Mouse (Mus musculus) B cell, adult 62 days (primary cell): ENCODE measurements around the gene Fkbp14. TPM values are rescaled to one million over a fixed set of nuclear protein-coding genes. Genes with fewer than 3 reads are reported as not detected.

ENCODE experiments used
- total RNA-seq: library from RNA; stranded (reverse); gene quantifications from 4 replicates; pipeline ENCODE4 v1.2.4, GENCODE M21; 2023

The Fkbp14 gene
- 0.42 to 0.91 TPM (median 0.56 TPM) in 4 replicates for total RNA-seq

GRCm38 (mm10) chr6:54597208-54597607 is at the start of gene Fkbp14:
Gene Fkbp14, minus strand, starts transcription at chr6:54597308.

GRCm38 (mm10) chr6:54594469-54595329 is 2.4 kb downstream of the Fkbp14 start, which contains the start of gene Plekha8:
Gene Plekha8, plus strand, starts transcription at chr6:54595111.

GRCm38 (mm10) chr6:54565665-54566545 is 31.2 kb downstream of the Fkbp14 start, which contains the start of gene Scrn1:
Gene Scrn1, minus strand, starts transcription at chr6:54566489.

Other genes starting within 250 kb of the Fkbp14 start
- 0.15 to 0.26 TPM (median 0.16 TPM) in 3 of 4 replicates, not detected in the other for gene Wipf3, start 167.7 kb downstream of the Fkbp14 start, total RNA-seq
- not detected in 4 replicates for gene Scrn1, start 30.8 kb downstream of the Fkbp14 start, total RNA-seq
- gene Plekha8, start 2.2 kb downstream of the Fkbp14 start, total RNA-seq: 9.0 to 10.3 TPM (median 9.4 TPM) in 4 replicates
- gene Mturn, start 84.3 kb upstream of the Fkbp14 start, total RNA-seq: 11.5 to 16.4 TPM (median 16.0 TPM) in 4 replicates
- gene Znrf2, start 219.6 kb upstream of the Fkbp14 start, total RNA-seq: 41.4 to 51.4 TPM (median 47.1 TPM) in 4 replicates